Mouse (Mus musculus) kidney, adult 9 months (tissue): ENCODE data around the gene Cd3e.
A peak's percentile ranks its signal among the peaks of the same experiment; 100 is the strongest.
"Not testable (repeated sequence)": the region's sequence is repeated elsewhere in the genome, so short reads cannot be mapped to it uniquely, and the experiment has no call there.

Source experiments
- DNase-seq: peaks from one replicate; pipeline ENCODE4 v3.0.0; 2022

Gene Cd3e

GRCm38 (mm10) chr9:45009180-45010078 lies at the start of gene Cd3e:
TSS of gene Cd3e (minus strand) at chr9:45009627.
- DNase-seq, result no peak

- no peak for DNase-seq
Observed at GRCm38 (mm10) chr9:45058304-45058940, 49.0 kb upstream of the Cd3e start.

GRCm38 (mm10) chr9:45055082-45055713 lies 45.8 kb upstream of the Cd3e start, which contains the start of gene Mpzl3:
TSS of gene Mpzl3 (plus strand) at chr9:45055186.
- peak; percentile 89 for DNase-seq

- DNase-seq, result no peak
Observed at GRCm38 (mm10) chr9:45050301-45050700, 40.9 kb upstream of the Cd3e start.

GRCm38 (mm10) chr9:45049731-45050130 lies 40.3 kb upstream of the Cd3e start:
- no peak for DNase-seq

- peak; percentile 58 for DNase-seq
Observed at GRCm38 (mm10) chr9:45048511-45048910, 39.1 kb upstream of the Cd3e start.

GRCm38 (mm10) chr9:45046973-45047372 lies 37.5 kb upstream of the Cd3e start:
- DNase-seq, result no peak

GRCm38 (mm10) chr9:45042947-45043346 lies 33.5 kb upstream of the Cd3e start:
- DNase-seq, result peak; percentile 58

- DNase-seq, result peak; percentile 90
Observed at GRCm38 (mm10) chr9:45042056-45042720, 32.8 kb upstream of the Cd3e start.

- peak; percentile 64 for DNase-seq
Observed at GRCm38 (mm10) chr9:45041131-45041838, 31.9 kb upstream of the Cd3e start.

GRCm38 (mm10) chr9:45040066-45040845 lies 30.8 kb upstream of the Cd3e start:
- DNase-seq, result peak; percentile 44

- DNase-seq, result no peak
Observed at GRCm38 (mm10) chr9:45039499-45039898, 30.1 kb upstream of the Cd3e start, which contains the start of gene Mpzl2. TSS of gene Mpzl2 (plus strand) at chr9:45039799.

- DNase-seq, result not testable (repeated sequence)
Observed at GRCm38 (mm10) chr9:45037803-45038202, 28.4 kb upstream of the Cd3e start.

- no peak for DNase-seq
Observed at GRCm38 (mm10) chr9:45034526-45034925, 25.1 kb upstream of the Cd3e start.

GRCm38 (mm10) chr9:45032261-45032660 lies 22.8 kb upstream of the Cd3e start:
- DNase-seq, result no peak

- DNase-seq, result no peak
Observed at GRCm38 (mm10) chr9:45030341-45030740, 20.9 kb upstream of the Cd3e start.

- no peak for DNase-seq
Observed at GRCm38 (mm10) chr9:45027376-45027775, 17.9 kb upstream of the Cd3e start.

- no peak for DNase-seq
Observed at GRCm38 (mm10) chr9:45024187-45024586, 14.8 kb upstream of the Cd3e start.

- DNase-seq, result no peak
Observed at GRCm38 (mm10) chr9:45023638-45024037, 14.2 kb upstream of the Cd3e start.

- DNase-seq, result peak; percentile 71
Observed at GRCm38 (mm10) chr9:45022800-45023199, 13.4 kb upstream of the Cd3e start.

- DNase-seq, result no peak
Observed at GRCm38 (mm10) chr9:45018031-45018430, 8.6 kb upstream of the Cd3e start.
